Mouse (Mus musculus) lung, embryonic 14.5 days (tissue): ENCODE results near the gene Ppp1r3f. TPM values are rescaled to one million over a fixed set of nuclear protein-coding genes. Genes with fewer than 3 reads are reported as not detected.

Source experiments
- ATAC-seq: fragments of 200-750 bp; cut with Nextera tagmentation; 2 replicates; pipeline ENCODE4 v1.8.0; 2017; ENCODE audit warnings: mild to moderate bottlenecking, moderate TSS enrichment, moderate library complexity; ENCODE audit not compliant: insufficient read depth
- DNase-seq: peaks from one replicate; pipeline ENCODE4 v3.0.0-alpha.2; 2015
- H3K27ac ChIP-seq: fragments of 300-500 bp; sonication (generic); 2 replicates; pipeline ENCODE4 v1.5.1; 2014; ENCODE audit warnings: low read depth, mild to moderate bottlenecking, moderate library complexity
- H3K27me3 ChIP-seq: fragments of 300-500 bp; sonication (generic); 2 replicates; pipeline ENCODE4 v1.6.1; 2014; ENCODE audit warnings: low read length, control low read depth; ENCODE audit not compliant: insufficient read depth
- H3K36me3 ChIP-seq: fragments of 300-500 bp; sonication (generic); 2 replicates; pipeline ENCODE4 v1.6.1; 2014; ENCODE audit warnings: control low read depth; ENCODE audit not compliant: insufficient read depth
- H3K4me1 ChIP-seq: fragments of 300-500 bp; sonication (generic); 2 replicates; pipeline ENCODE4 v1.6.1; 2014; ENCODE audit warnings: antibody characterized with exemption, control low read depth; ENCODE audit not compliant: insufficient read depth
- H3K4me2 ChIP-seq: fragments of 300-500 bp; sonication (generic); 2 replicates; pipeline ENCODE4 v1.6.1; 2014; ENCODE audit warnings: mild to moderate bottlenecking
- H3K4me3 ChIP-seq: fragments of 300-500 bp; sonication (generic); 2 replicates; pipeline ENCODE4 v1.5.1; 2014; ENCODE audit warnings: low read depth, low read length
- H3K9ac ChIP-seq: fragments of 300-500 bp; sonication (generic); 2 replicates; pipeline ENCODE4 v1.6.1; 2014
- H3K9me3 ChIP-seq: fragments of 300-500 bp; sonication (generic); 2 replicates; pipeline ENCODE4 v1.6.1; 2016; ENCODE audit warnings: low read depth, low read length, control low read depth
- CTCF ChIP-seq: IDR thresholded peaks from 2 replicates; pipeline ENCODE4 v1.5.1; 2016; ENCODE audit warnings: antibody characterized with exemption, low read depth
- WGBS: fragments of 180-500 bp; shearing (Covaris S2); extraction: QIAGEN DNeasy Blood & Tissue Kit; methylation state at CpG from one replicate; pipeline ENCODE4 v1.1.7; 2014; 5-methylcytosine and 5-hydroxymethylcytosine counted together
- polyA plus RNA-seq: library from polyadenylated mRNA; unstranded; fragments of >200 nt; fragmentation: Nextera tagmentation; extraction: Ambion mirVana; gene quantifications from 2 replicates; pipeline ENCODE4 v1.2.1, GENCODE M21; 2014

Gene Ppp1r3f
- 1.4 and 1.5 TPM in 2 replicates for polyA plus RNA-seq

GRCm38 (mm10) chrX:7574087-7574884 lies at the start of gene Ppp1r3f:
Gene Ppp1r3f (minus strand): TSS chrX:7574283.
- WGBS: 12% methylated on average over 64 of the region's 65 CpGs
- Histone ChIP-seq H3K9me3 (no peaks in the 10 kb centered on the region), H3K27me3 (no peaks in the 10 kb centered on the region), H3K4me3 (peak within 1 kb of the TSS; percentile 53), H3K4me2 (peak within 1 kb of the TSS; percentile 72), H3K9ac (peak within 1 kb of the TSS; percentile 67), H3K4me1 (no peaks in the 10 kb centered on the region), H3K36me3 (no peaks in the 10 kb centered on the region), H3K27ac (peak within 1 kb of the TSS; percentile 73)
- TF ChIP-seq CTCF: no peak
- DNase-seq (peak; percentile 93), ATAC-seq (peak; percentile 98)

- DNase-seq (no peak), ATAC-seq (no peak)
- Histone ChIP-seq H3K9ac (no peak overlapping the region), H3K27me3 (no peaks in the 10 kb centered on the region), H3K4me2 (no peak overlapping the region), H3K4me3 (no peak overlapping the region), H3K4me1 (no peaks in the 10 kb centered on the region), H3K27ac (no peak overlapping the region), H3K9me3 (no peaks in the 10 kb centered on the region), H3K36me3 (no peaks in the 10 kb centered on the region)
- WGBS: 74% methylated on average over 12 of the region's 12 CpGs
- no peak for TF ChIP-seq CTCF
These were observed 43.9 kb upstream of the Ppp1r3f start for GRCm38 (mm10) chrX:7617889-7618551.

- peak overlapping the region; percentile 20 for H3K9ac ChIP-seq
- no peaks in the 10 kb centered on the region for H3K36me3 ChIP-seq
- DNase-seq: peak; percentile 5
- no peaks in the 10 kb centered on the region for H3K4me1 ChIP-seq
- no peaks in the 10 kb centered on the region for H3K27me3 ChIP-seq
- H3K4me3 ChIP-seq: peak overlapping the region; percentile 35
- peak overlapping the region; percentile 66 for H3K4me2 ChIP-seq
- no peaks in the 10 kb centered on the region for H3K9me3 ChIP-seq
- ATAC-seq: no peak; the same call in 1 of the 2 replicates
- H3K27ac ChIP-seq: no peak overlapping the region
- WGBS: 17% methylated on average over 26 of the region's 26 CpGs
- TF ChIP-seq CTCF: no peak
These were observed 36.6 kb upstream of the Ppp1r3f start for GRCm38 (mm10) chrX:7610536-7611258.

- no peak for DNase-seq
- Histone ChIP-seq H3K9ac (peak overlapping the region; percentile 20), H3K27ac (no peak overlapping the region), H3K9me3 (no peaks in the 10 kb centered on the region), H3K4me3 (peak overlapping the region; percentile 35), H3K27me3 (no peaks in the 10 kb centered on the region), H3K4me1 (no peaks in the 10 kb centered on the region), H3K36me3 (no peaks in the 10 kb centered on the region), H3K4me2 (peak overlapping the region; percentile 66)
- no peak for TF ChIP-seq CTCF
- 18% methylated on average over 21 of the region's 21 CpGs for WGBS
- no peak for ATAC-seq
These were observed 36.0 kb upstream of the Ppp1r3f start for GRCm38 (mm10) chrX:7610035-7610434.

- Histone ChIP-seq H3K4me3 (no peak within 1 kb of the TSS), H3K36me3 (no peaks in the 10 kb centered on the region), H3K4me2 (no peak within 1 kb of the TSS), H3K4me1 (no peaks in the 10 kb centered on the region), H3K9me3 (no peaks in the 10 kb centered on the region), H3K27ac (no peak within 1 kb of the TSS), H3K27me3 (no peaks in the 10 kb centered on the region), H3K9ac (no peak within 1 kb of the TSS)
- no peak for TF ChIP-seq CTCF
- 69% methylated on average over 6 of the region's 6 CpGs for WGBS
- ATAC-seq: no peak
- DNase-seq: no peak
These were observed 32.7 kb upstream of the Ppp1r3f start, which contains the start of gene Cacna1f for GRCm38 (mm10) chrX:7606783-7607182. Gene Cacna1f (plus strand): TSS chrX:7607083.

- ATAC-seq: peak; percentile 36; the same call in 1 of the 2 replicates
- TF ChIP-seq CTCF: no peak
- Histone ChIP-seq H3K27me3 (no peaks in the 10 kb centered on the region), H3K9ac (no peak overlapping the region), H3K4me2 (peak overlapping the region; percentile 62), H3K9me3 (no peaks in the 10 kb centered on the region), H3K36me3 (no peaks in the 10 kb centered on the region), H3K4me1 (no peaks in the 10 kb centered on the region), H3K27ac (no peak overlapping the region), H3K4me3 (no peak overlapping the region)
- WGBS: 35% methylated on average over 8 of the region's 8 CpGs
- no peak for DNase-seq
These were observed 31.5 kb upstream of the Ppp1r3f start for GRCm38 (mm10) chrX:7605575-7605941.
